Mouse (Mus musculus) liver, adult 2 months (tissue): ENCODE data around the gene Chst14. TPM values are rescaled to one million over a fixed set of nuclear protein-coding genes. Genes with fewer than 3 reads are reported as not detected.

Source experiments
- DNase-seq: peaks from one replicate; pipeline ENCODE4 v3.0.0-alpha.2; 2011; ENCODE audit warnings: low read depth, low spot score; ENCODE audit errors: extremely low read depth
- H3K27ac ChIP-seq: fragments of 200-500 bp; replicated peaks from 2 replicates; pipeline ENCODE4 v1.5.1; 2012; ENCODE audit warnings: low read depth, mild to moderate bottlenecking, control low read depth, inconsistent platforms, low read length; ENCODE audit not compliant: insufficient read depth
- H3K27me3 ChIP-seq: fragments of 200-500 bp; 2 replicates; pipeline ENCODE4 v1.6.1; 2012; ENCODE audit warnings: mild to moderate bottlenecking, moderate library complexity, low read length, inconsistent platforms; ENCODE audit not compliant: control insufficient read depth, insufficient read depth
- H3K36me3 ChIP-seq: fragments of 200-500 bp; 2 replicates; pipeline ENCODE4 v1.6.1; 2012; ENCODE audit warnings: low read length, inconsistent platforms; ENCODE audit not compliant: control insufficient read depth, insufficient read depth
- H3K4me1 ChIP-seq: fragments of 200-500 bp; 2 replicates; pipeline ENCODE4 v1.6.1; 2011; ENCODE audit warnings: low read length; ENCODE audit not compliant: control insufficient read depth, insufficient read depth
- H3K4me3 ChIP-seq: fragments of 200-500 bp; 2 replicates; pipeline ENCODE4 v1.5.1; 2011; ENCODE audit warnings: low read depth, mild to moderate bottlenecking, control low read depth, low read length, moderate library complexity; ENCODE audit not compliant: insufficient read depth
- H3K79me2 ChIP-seq: fragments of 200-500 bp; 2 replicates; pipeline ENCODE4 v1.6.1; 2012; ENCODE audit warnings: inconsistent platforms, mild to moderate bottlenecking, low read length, moderate library complexity; ENCODE audit not compliant: control insufficient read depth, insufficient read depth
- H3K9ac ChIP-seq: fragments of 200-500 bp; 2 replicates; pipeline ENCODE4 v1.6.1; 2012; ENCODE audit warnings: low read depth, mild to moderate bottlenecking, control low read depth, inconsistent platforms, low read length
- CTCF ChIP-seq: fragments of 200-500 bp; IDR thresholded peaks from 2 replicates; pipeline ENCODE4 v1.5.1; 2011; ENCODE audit warnings: low read depth, low read length, control low read depth
- POLR2A ChIP-seq: fragments of 200-500 bp; IDR thresholded peaks from 2 replicates; pipeline ENCODE4 v1.6.1; 2011; ENCODE audit warnings: low read length, control low read depth; ENCODE audit not compliant: insufficient read depth; ENCODE audit errors: extremely low read depth
- WGBS: fragments of 180-500 bp; shearing (Covaris S2); methylation state at CpG from one replicate; pipeline ENCODE4 v1.1.7; 2018; 5-methylcytosine and 5-hydroxymethylcytosine counted together
- polyA plus RNA-seq: library from polyadenylated mRNA; depleted of rRNA; stranded (reverse); fragments of >200 nt; gene quantifications from 2 replicates; pipeline ENCODE4 v1.2.3, GENCODE M21; 2012
- total RNA-seq: library from RNA; depleted of rRNA; stranded (reverse); fragments of >200 nt; gene quantifications from 2 replicates; pipeline ENCODE4 v1.2.3, GENCODE M21; 2014

Gene Chst14
- total and polyA plus RNA-seq, 2 experiments = 0.55 to 1.8 TPM

GRCm38 (mm10) chr2:118941341-118941740 lies 15.0 kb downstream of the Chst14 start:
- DNase-seq = no peak
- H3K4me3 ChIP-seq = no peak overlapping the region
- no peak overlapping the region for H3K27ac ChIP-seq
- no peaks in the 10 kb centered on the region for H3K27me3 ChIP-seq
- H3K79me2 ChIP-seq = no peaks in the 10 kb centered on the region
- H3K9ac ChIP-seq = no peak overlapping the region
- no peaks in the 10 kb centered on the region for H3K4me1 ChIP-seq
- no peaks in the 10 kb centered on the region for H3K36me3 ChIP-seq
- WGBS = 57% methylated on average over 7 of the region's 7 CpGs
- no peak for TF ChIP-seq POLR2A
- no peak for TF ChIP-seq CTCF

GRCm38 (mm10) chr2:118943232-118943631 lies 16.9 kb downstream of the Chst14 start:
- H3K36me3 ChIP-seq = no peaks in the 10 kb centered on the region
- WGBS = 91% methylated on average over 6 of the region's 6 CpGs
- DNase-seq = no peak
- H3K27ac ChIP-seq = no peak overlapping the region
- TF ChIP-seq POLR2A = no peak
- no peak for TF ChIP-seq CTCF
- H3K9ac ChIP-seq = no peak overlapping the region
- H3K4me1 ChIP-seq = no peaks in the 10 kb centered on the region
- no peak overlapping the region for H3K4me3 ChIP-seq
- H3K27me3 ChIP-seq = 0 out of 2 replicates have a peak, but pooled peaks cover 2% of the 10 kb centered on the region
- H3K79me2 ChIP-seq = no peaks in the 10 kb centered on the region

GRCm38 (mm10) chr2:118948818-118949217 lies 22.5 kb downstream of the Chst14 start:
- no peaks in the 10 kb centered on the region for H3K79me2 ChIP-seq
- H3K4me3 ChIP-seq = no peak overlapping the region
- no peak for DNase-seq
- TF ChIP-seq POLR2A (no peak), CTCF (no peak)
- H3K9ac ChIP-seq = no peak overlapping the region
- 86% methylated on average over 4 of the region's 4 CpGs for WGBS
- no peaks in the 10 kb centered on the region for H3K36me3 ChIP-seq
- H3K27ac ChIP-seq = no peak overlapping the region
- H3K27me3 ChIP-seq = 0 out of 2 replicates have a peak, but pooled peaks cover 2% of the 10 kb centered on the region
- H3K4me1 ChIP-seq = no peaks in the 10 kb centered on the region

- DNase-seq = no peak
- H3K4me1 ChIP-seq = no peaks in the 10 kb centered on the region
- 72% methylated on average over 3 of the region's 3 CpGs for WGBS
- H3K27me3 ChIP-seq = 0 out of 2 replicates have a peak, but pooled peaks cover 2% of the 10 kb centered on the region
- H3K27ac ChIP-seq = no peak overlapping the region
- no peak for TF ChIP-seq POLR2A
- no peak for TF ChIP-seq CTCF
- no peak overlapping the region for H3K9ac ChIP-seq
- H3K36me3 ChIP-seq = no peaks in the 10 kb centered on the region
- H3K79me2 ChIP-seq = no peaks in the 10 kb centered on the region
- H3K4me3 ChIP-seq = no peak overlapping the region
These were observed 23.4 kb downstream of the Chst14 start for GRCm38 (mm10) chr2:118949699-118950098.

- DNase-seq = no peak
- TF ChIP-seq POLR2A (no peak), CTCF (no peak)
- H3K9ac ChIP-seq = no peak overlapping the region
- WGBS = 67% methylated on average over 5 of the region's 5 CpGs
- H3K36me3 ChIP-seq = no peaks in the 10 kb centered on the region
- no peak overlapping the region for H3K27ac ChIP-seq
- H3K27me3 ChIP-seq = no peaks in the 10 kb centered on the region
- no peak overlapping the region for H3K4me3 ChIP-seq
- H3K79me2 ChIP-seq = no peaks in the 10 kb centered on the region
- H3K4me1 ChIP-seq = no peaks in the 10 kb centered on the region
These were observed 30.2 kb downstream of the Chst14 start for GRCm38 (mm10) chr2:118956497-118956896.

GRCm38 (mm10) chr2:118959644-118960043 lies 33.3 kb downstream of the Chst14 start:
- H3K4me3 ChIP-seq = no peak overlapping the region
- no peaks in the 10 kb centered on the region for H3K4me1 ChIP-seq
- no peak overlapping the region for H3K27ac ChIP-seq
- TF ChIP-seq CTCF (no peak), POLR2A (no peak)
- no peaks in the 10 kb centered on the region for H3K36me3 ChIP-seq
- H3K27me3 ChIP-seq = no peaks in the 10 kb centered on the region
- no peak for DNase-seq
- whole genome bisulfite sequencing = 45% methylated on average over 2 of the region's 2 CpGs
- H3K79me2 ChIP-seq = no peaks in the 10 kb centered on the region
- H3K9ac ChIP-seq = no peak overlapping the region
